Mouse (Mus musculus) neural tube, embryonic 14.5 days (tissue): ENCODE data around the gene F13a1. TPM values are rescaled to one million over a fixed set of nuclear protein-coding genes. Genes with fewer than 3 reads are reported as not detected.

ENCODE experiments used
- ATAC-seq: fragments of 200-750 bp; cut with Nextera tagmentation; 2 replicates; pipeline ENCODE4 v1.8.0; 2017; ENCODE audit warnings: low read depth, mild to moderate bottlenecking, moderate TSS enrichment, moderate library complexity
- H3K27ac ChIP-seq: fragments of 300-500 bp; sonication (generic); 2 replicates; pipeline ENCODE4 v1.5.1; 2014; ENCODE audit warnings: low read depth, mild to moderate bottlenecking, control low read depth, low read length, moderate library complexity, mixed read lengths
- H3K27me3 ChIP-seq: fragments of 300-500 bp; sonication (generic); 2 replicates; pipeline ENCODE4 v1.6.1; 2014; ENCODE audit warnings: low read length; ENCODE audit not compliant: control insufficient read depth, insufficient read depth
- H3K36me3 ChIP-seq: fragments of 300-500 bp; sonication (generic); 2 replicates; pipeline ENCODE4 v1.6.1; 2014; ENCODE audit warnings: low read length, mixed read lengths; ENCODE audit not compliant: control insufficient read depth, insufficient read depth
- H3K4me1 ChIP-seq: fragments of 300-500 bp; sonication (generic); 2 replicates; pipeline ENCODE4 v1.6.1; 2014; ENCODE audit warnings: low read length; ENCODE audit not compliant: control insufficient read depth, insufficient read depth
- H3K4me2 ChIP-seq: fragments of 300-500 bp; sonication (generic); 2 replicates; pipeline ENCODE4 v1.6.1; 2014; ENCODE audit warnings: mild to moderate bottlenecking, low read depth, low read length, control low read depth
- H3K4me3 ChIP-seq: fragments of 300-500 bp; sonication (generic); 2 replicates; pipeline ENCODE4 v1.5.1; 2014; ENCODE audit warnings: low read depth, low read length, control low read depth, mixed read lengths
- H3K9ac ChIP-seq: fragments of 300-500 bp; sonication (generic); replicated peaks from 2 replicates; pipeline ENCODE4 v1.6.1; 2014; ENCODE audit warnings: low read depth, mild to moderate bottlenecking, control low read depth, low read length, mixed read lengths
- H3K9me3 ChIP-seq: fragments of 300-500 bp; sonication (generic); 2 replicates; pipeline ENCODE4 v1.6.1; 2016; ENCODE audit warnings: low read length; ENCODE audit not compliant: control insufficient read depth
- WGBS: fragments of 180-500 bp; shearing (Covaris S2); extraction: QIAGEN DNeasy Blood & Tissue Kit; methylation state at CpG from one replicate; pipeline ENCODE4 v1.1.7; 2014; 5-methylcytosine and 5-hydroxymethylcytosine counted together
- polyA plus RNA-seq: library from polyadenylated mRNA; unstranded; fragments of >200 nt; fragmentation: Nextera tagmentation; extraction: Ambion mirVana; gene quantifications from 2 replicates; pipeline ENCODE4 v1.2.1, GENCODE M21; 2014

The F13a1 gene
- polyA plus RNA-seq, 1 experiment from 2014 or later, result 0.64 TPM

DNA sequence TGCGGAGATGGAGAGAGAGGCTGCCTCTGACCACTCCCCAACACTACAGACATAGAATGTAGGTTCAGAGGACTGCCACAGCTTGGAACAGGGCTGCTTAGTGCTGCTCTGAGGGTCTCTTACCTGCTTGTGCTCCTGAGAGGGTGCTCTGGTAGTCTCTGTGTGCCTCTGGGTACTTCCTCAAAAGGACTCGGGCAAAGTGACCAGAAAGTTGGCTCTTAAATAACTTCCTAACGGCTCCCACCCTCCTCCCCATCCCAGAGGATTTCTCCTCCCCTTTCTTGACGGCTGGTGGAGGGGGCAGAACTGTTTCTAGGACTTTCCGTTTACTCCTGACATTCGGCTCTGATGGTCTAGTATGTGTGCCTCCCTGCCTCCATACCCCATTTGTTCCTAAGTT, 1.0 kb downstream of the F13a1 start:
- H3K36me3 ChIP-seq, result no peaks in the 10 kb centered on the region
- no peaks in the 10 kb centered on the region for H3K27me3 ChIP-seq
- H3K4me2 ChIP-seq, result no peak overlapping the region
- H3K4me3 ChIP-seq, result no peak overlapping the region
- H3K27ac ChIP-seq, result no peak overlapping the region
- WGBS, result 82% methylated on average over 6 of the region's 6 CpGs
- H3K9me3 ChIP-seq, result no peaks in the 10 kb centered on the region
- ATAC-seq, result no peak
- H3K9ac ChIP-seq, result no peak overlapping the region
- H3K4me1 ChIP-seq, result no peaks in the 10 kb centered on the region

DNA sequence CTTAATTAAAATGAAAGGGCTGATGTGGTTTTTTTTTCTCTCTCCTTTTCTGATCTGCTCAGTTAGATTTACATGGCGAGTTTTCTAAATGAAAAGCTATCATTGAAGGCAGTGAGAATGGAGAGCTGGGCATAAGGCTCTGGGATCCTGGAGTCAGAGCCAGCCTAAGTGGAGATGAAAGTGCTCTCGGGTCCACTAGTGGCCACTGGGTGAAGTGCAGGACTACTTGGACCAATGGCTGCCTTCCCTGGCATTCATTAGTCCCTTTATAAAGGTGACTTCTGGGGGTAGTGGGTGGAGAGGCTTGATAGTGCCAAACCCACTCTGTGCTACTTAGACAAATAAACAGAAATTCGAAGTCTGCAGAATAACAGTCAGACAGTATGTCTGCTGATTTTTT, 5.0 kb downstream of the F13a1 start:
- no peaks in the 10 kb centered on the region for H3K4me1 ChIP-seq

DNA sequence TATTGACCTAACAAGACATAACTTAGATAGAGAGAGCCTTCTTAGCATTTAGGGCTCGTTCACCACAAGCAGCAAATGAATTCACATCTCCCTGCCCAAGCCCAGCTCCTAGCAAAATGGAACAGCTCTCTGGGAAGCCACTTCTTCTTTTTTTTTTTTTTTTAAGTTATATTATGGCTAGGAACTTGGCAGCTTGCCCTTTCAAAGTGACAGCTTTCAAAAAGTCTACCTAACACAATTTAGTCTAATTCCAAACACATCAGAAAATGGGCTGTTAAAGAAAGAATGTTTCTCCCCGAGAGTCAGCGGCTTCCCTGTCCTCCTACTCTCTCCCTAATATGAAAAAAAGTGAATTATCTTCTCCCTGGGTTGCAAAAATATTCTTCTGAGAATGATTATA, 15.3 kb downstream of the F13a1 start:
- ATAC-seq, result no peak
- Histone ChIP-seq H3K4me2 (no peak overlapping the region), H3K9ac (no peak overlapping the region), H3K4me1 (no peaks in the 10 kb centered on the region), H3K36me3 (no peaks in the 10 kb centered on the region), H3K9me3 (no peaks in the 10 kb centered on the region), H3K27ac (no peak overlapping the region), H3K4me3 (no peak overlapping the region), H3K27me3 (no peaks in the 10 kb centered on the region)
- 80% methylated on average over 3 of the region's 3 CpGs for WGBS

More for the DNA sequence above, 5.0 kb downstream of the F13a1 start:
- H3K9ac ChIP-seq, result no peak overlapping the region
- no peaks in the 10 kb centered on the region for H3K27me3 ChIP-seq
- H3K27ac ChIP-seq, result no peak overlapping the region
- no peak for ATAC-seq
- no peak overlapping the region for H3K4me2 ChIP-seq
- no peaks in the 10 kb centered on the region for H3K36me3 ChIP-seq
- 93% methylated on average over 3 of the region's 3 CpGs for WGBS
- no peaks in the 10 kb centered on the region for H3K9me3 ChIP-seq
- H3K4me3 ChIP-seq, result no peak overlapping the region

DNA sequence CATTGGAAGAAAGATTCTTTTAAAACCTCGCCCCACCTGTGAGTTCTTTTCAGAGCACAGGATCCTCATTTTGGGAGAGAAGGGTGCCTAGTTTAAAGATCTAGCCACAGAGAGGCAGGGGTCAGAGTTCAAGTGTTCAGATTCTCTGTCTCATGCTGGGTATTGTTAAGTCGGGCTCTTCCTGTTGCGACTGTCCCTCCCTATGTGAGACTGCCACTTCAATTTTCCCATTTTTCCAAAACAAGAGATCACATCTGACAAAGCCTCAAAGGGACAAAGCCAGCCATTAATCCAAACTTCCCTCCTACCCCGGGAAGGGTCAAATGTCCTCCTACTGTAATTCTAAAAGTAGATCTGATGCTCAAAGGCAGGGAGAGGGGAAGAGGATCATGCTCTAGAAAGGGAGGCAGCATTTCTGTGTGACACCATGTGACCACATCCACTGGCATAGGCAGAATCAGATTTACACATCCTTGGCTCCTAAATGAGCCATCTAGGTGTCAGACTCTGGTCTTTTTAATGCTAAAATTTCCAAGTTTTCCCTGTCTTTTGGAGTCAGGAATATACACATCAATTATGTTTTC, 24.0 kb downstream of the F13a1 start:
- Histone ChIP-seq H3K4me2 (no peak overlapping the region), H3K27ac (no peak overlapping the region), H3K9me3 (no peaks in the 10 kb centered on the region), H3K27me3 (no peaks in the 10 kb centered on the region), H3K36me3 (no peaks in the 10 kb centered on the region), H3K9ac (no peak overlapping the region), H3K4me3 (no peak overlapping the region), H3K4me1 (no peaks in the 10 kb centered on the region)
- 45% methylated on average over 4 of the region's 4 CpGs for WGBS
- ATAC-seq, result no peak

DNA sequence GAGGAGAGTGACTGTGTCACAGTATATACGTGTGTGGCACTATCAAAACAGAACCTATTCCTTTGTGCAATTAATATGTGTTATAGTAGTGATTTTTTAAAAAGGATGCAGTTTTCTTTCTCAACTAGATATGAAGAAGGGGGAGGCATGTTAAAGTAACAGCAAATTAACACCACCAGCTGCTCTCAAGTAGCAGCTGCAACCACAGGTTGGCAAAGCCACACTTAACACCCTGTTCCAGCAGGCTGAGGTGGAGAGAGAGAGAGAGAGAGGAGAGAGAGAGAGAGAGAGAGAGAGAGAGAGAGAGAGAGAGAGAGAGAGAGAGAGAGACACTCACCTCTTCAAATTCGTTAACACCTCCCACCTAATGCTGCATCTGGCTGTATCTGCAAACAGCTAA, 28.5 kb downstream of the F13a1 start:
- ATAC-seq, result no peak
- no peaks in the 10 kb centered on the region for H3K27me3 ChIP-seq
- no peak overlapping the region for H3K9ac ChIP-seq
- H3K4me3 ChIP-seq, result no peak overlapping the region
- H3K9me3 ChIP-seq, result no peaks in the 10 kb centered on the region
- H3K27ac ChIP-seq, result no peak overlapping the region
- H3K36me3 ChIP-seq, result no peaks in the 10 kb centered on the region
- H3K4me1 ChIP-seq, result no peaks in the 10 kb centered on the region
- WGBS, result 88% methylated on average over 2 of the region's 2 CpGs
- H3K4me2 ChIP-seq, result no peak overlapping the region

DNA sequence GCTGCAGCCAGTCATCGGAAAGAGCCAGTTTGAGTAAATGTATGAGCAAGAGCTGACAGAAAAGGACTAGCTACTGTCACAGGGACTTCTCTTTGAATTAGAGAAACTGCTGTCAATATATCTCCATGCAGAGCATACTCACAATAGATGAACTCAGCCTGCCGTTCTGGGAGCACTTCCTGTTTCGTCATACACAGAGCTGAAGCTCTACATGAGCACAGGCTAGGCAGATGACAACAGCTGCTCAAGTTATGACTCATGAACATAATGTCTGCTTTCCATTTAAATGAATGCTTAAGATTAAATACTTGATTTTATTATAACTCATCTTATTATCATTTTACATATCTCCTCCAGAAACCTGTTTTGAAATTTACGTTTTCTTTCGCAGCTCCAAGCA, 39.3 kb downstream of the F13a1 start:
- H3K4me2 ChIP-seq, result no peak overlapping the region
- no peaks in the 10 kb centered on the region for H3K27me3 ChIP-seq
- 90% methylated on average over 5 of the region's 5 CpGs for WGBS
- no peak for ATAC-seq
- no peak overlapping the region for H3K27ac ChIP-seq
- H3K4me3 ChIP-seq, result no peak overlapping the region
- no peaks in the 10 kb centered on the region for H3K9me3 ChIP-seq
- H3K36me3 ChIP-seq, result no peaks in the 10 kb centered on the region
- no peaks in the 10 kb centered on the region for H3K4me1 ChIP-seq
- H3K9ac ChIP-seq, result no peak overlapping the region

DNA sequence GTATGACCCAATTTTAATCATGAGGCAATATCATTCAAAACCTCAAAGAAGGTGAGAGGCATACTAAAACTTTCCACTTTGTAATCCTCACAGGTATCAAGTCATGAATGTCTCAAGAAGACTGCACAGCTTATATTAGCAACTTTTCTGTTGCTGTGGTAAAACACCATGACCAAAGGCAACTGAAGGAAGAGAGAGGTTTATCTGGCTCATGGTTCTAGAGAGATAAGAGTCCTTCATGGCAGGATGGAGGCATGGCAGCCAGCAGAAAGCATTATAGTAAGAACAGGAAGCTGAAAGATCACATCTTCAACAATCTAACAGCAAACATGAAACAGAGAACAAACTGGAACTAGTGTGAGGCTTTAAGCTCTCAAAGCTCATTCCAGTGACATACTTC, 43.8 kb downstream of the F13a1 start:
- no peaks in the 10 kb centered on the region for H3K36me3 ChIP-seq
- H3K4me1 ChIP-seq, result no peaks in the 10 kb centered on the region
- H3K4me2 ChIP-seq, result no peak overlapping the region
- H3K4me3 ChIP-seq, result no peak overlapping the region
- no peak overlapping the region for H3K9ac ChIP-seq
- H3K27me3 ChIP-seq, result no peaks in the 10 kb centered on the region
- no peak overlapping the region for H3K27ac ChIP-seq
- no peak for ATAC-seq
- no peaks in the 10 kb centered on the region for H3K9me3 ChIP-seq

DNA sequence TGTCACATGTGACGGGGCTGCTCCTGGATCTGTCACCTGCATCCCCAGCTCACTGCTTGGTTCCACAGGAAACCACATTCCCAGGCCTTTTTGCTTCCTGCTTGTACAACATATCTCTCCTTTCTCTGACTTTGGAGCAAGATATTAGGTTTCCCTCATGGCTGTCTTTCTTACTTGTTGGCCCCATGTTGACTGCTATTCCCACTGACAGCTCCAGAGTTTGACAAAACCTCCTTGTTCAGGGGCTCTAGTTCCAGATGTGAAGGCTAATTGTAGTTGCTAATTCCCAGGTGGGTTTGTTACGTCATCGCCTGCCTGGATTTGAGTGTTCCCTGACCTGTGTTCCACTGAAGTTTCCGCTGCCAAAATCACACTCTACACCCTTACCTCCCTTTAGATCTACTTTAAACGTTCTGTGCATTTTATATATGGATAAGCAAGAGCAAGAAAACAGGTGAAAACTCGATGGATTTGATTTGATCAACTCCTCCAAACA, 50.8 kb downstream of the F13a1 start:
- no peak overlapping the region for H3K4me3 ChIP-seq
- WGBS, result 86% methylated on average over 6 of the region's 6 CpGs
- H3K36me3 ChIP-seq, result no peaks in the 10 kb centered on the region
- no peak overlapping the region for H3K27ac ChIP-seq
- H3K4me1 ChIP-seq, result no peaks in the 10 kb centered on the region
- no peak for ATAC-seq
- no peak overlapping the region for H3K9ac ChIP-seq
- no peaks in the 10 kb centered on the region for H3K9me3 ChIP-seq
- H3K27me3 ChIP-seq, result no peaks in the 10 kb centered on the region
- H3K4me2 ChIP-seq, result no peak overlapping the region

DNA sequence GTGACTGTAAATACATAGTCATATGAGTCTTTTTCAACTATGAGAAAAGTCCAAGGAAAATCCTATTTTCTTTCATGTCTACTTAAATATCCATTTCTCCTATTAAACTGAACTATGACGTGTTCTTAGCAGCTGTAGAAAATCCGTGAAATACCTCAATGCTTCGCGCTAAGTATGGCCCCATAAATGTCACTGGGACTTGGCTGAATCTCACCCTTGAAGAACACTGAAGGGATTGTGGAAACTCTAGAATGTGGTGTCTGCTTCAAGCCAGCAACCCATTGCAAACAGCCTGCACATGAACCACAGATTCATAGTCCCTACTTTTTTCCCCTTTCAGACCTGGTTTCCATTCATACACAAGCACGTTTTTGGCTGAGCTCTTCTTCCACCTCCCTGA, 56.5 kb downstream of the F13a1 start:
- whole genome bisulfite sequencing, result 90% methylated on average over 5 of the region's 5 CpGs
- Histone ChIP-seq H3K4me1 (no peaks in the 10 kb centered on the region), H3K27ac (no peak overlapping the region), H3K9me3 (no peaks in the 10 kb centered on the region), H3K4me3 (no peak overlapping the region), H3K9ac (no peak overlapping the region), H3K27me3 (no peaks in the 10 kb centered on the region), H3K36me3 (no peaks in the 10 kb centered on the region), H3K4me2 (no peak overlapping the region)
- ATAC-seq, result no peak
